Mouse (Mus musculus) kidney, embryonic 14.5 days (tissue): ENCODE measurements at regions not wholly inside any gene's neighbourhood (a gene's known extent, or its start where the extent isn't known, plus 50 kb on each side); places are given as distances from the start of the nearest gene placed in this dataset.
A peak's percentile ranks its signal among the peaks of the same experiment; 100 is the strongest.

Source experiments
- ATAC-seq: fragments of 200-750 bp; cut with Nextera tagmentation; 2 replicates; pipeline ENCODE4 v1.8.0; 2017; ENCODE audit warnings: moderate number of reproducible peaks, mild to moderate bottlenecking, moderate TSS enrichment, moderate library complexity; ENCODE audit not compliant: low FRiP score, low TSS enrichment
- H3K27ac ChIP-seq: fragments of 300-500 bp; sonication (generic); 2 replicates; pipeline ENCODE4 v1.5.1; 2014; ENCODE audit warnings: low read depth, mild to moderate bottlenecking, low read length, moderate library complexity, mixed read lengths
- H3K27me3 ChIP-seq: fragments of 300-500 bp; sonication (generic); 2 replicates; pipeline ENCODE4 v1.6.1; 2014; ENCODE audit warnings: mild to moderate bottlenecking, low read length; ENCODE audit not compliant: control insufficient read depth, insufficient read depth
- H3K36me3 ChIP-seq: fragments of 300-500 bp; sonication (generic); 2 replicates; pipeline ENCODE4 v1.6.1; 2014; ENCODE audit warnings: low read length, mixed read lengths; ENCODE audit not compliant: control insufficient read depth, insufficient read depth
- H3K4me1 ChIP-seq: fragments of 300-500 bp; sonication (generic); 2 replicates; pipeline ENCODE4 v1.6.1; 2014; ENCODE audit warnings: low read length, mixed read lengths; ENCODE audit not compliant: control insufficient read depth, insufficient read depth
- H3K4me2 ChIP-seq: fragments of 300-500 bp; sonication (generic); replicated peaks from 2 replicates; pipeline ENCODE4 v1.6.1; 2014; ENCODE audit warnings: low read depth, mild to moderate bottlenecking, low read length
- H3K4me3 ChIP-seq: fragments of 300-500 bp; sonication (generic); 2 replicates; pipeline ENCODE4 v1.5.1; 2014; ENCODE audit warnings: mild to moderate bottlenecking, low read length
- H3K9ac ChIP-seq: fragments of 300-500 bp; sonication (generic); 2 replicates; pipeline ENCODE4 v1.6.1; 2014; ENCODE audit warnings: low read depth, mild to moderate bottlenecking, low read length, moderate library complexity
- H3K9me3 ChIP-seq: fragments of 300-500 bp; sonication (generic); 2 replicates; pipeline ENCODE4 v1.6.1; 2016; ENCODE audit warnings: low read length; ENCODE audit not compliant: control insufficient read depth
- WGBS: fragments of 180-500 bp; shearing (Covaris S2); extraction: QIAGEN DNeasy Blood & Tissue Kit; methylation state at CpG from one replicate; pipeline ENCODE4 v1.1.7; 2014; 5-methylcytosine and 5-hydroxymethylcytosine counted together

DNA sequence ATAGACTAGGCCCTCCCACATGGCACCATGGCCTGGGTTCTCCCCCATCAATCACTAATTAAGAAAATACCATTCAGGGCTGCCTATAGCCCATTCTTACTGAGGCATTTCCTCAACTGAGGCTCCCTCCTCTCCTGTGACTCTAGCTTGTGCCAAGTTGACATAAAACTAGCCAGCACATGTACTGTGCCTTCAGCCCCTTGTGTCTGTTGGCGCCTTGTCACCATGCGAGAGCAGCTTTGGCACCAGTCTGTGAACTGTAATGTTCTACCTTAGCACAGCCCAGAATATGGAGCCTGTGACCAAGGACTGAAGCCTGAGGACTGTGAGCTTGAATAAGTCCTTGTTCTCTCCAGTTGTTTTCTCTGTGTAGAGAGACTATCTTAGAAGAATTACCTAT, 75.0 kb upstream of the Glce start:
- Histone ChIP-seq H3K27ac (no peak overlapping the region), H3K9me3 (no peaks in the 10 kb centered on the region), H3K36me3 (no peaks in the 10 kb centered on the region), H3K4me3 (no peak overlapping the region), H3K9ac (no peak overlapping the region), H3K27me3 (no peaks in the 10 kb centered on the region), H3K4me1 (0 out of 2 replicates have a peak, but pooled peaks cover 4% of the 10 kb centered on the region), H3K4me2 (no peak overlapping the region)
- 93% methylated on average over 2 of the region's 2 CpGs for WGBS
- no peak for ATAC-seq

DNA sequence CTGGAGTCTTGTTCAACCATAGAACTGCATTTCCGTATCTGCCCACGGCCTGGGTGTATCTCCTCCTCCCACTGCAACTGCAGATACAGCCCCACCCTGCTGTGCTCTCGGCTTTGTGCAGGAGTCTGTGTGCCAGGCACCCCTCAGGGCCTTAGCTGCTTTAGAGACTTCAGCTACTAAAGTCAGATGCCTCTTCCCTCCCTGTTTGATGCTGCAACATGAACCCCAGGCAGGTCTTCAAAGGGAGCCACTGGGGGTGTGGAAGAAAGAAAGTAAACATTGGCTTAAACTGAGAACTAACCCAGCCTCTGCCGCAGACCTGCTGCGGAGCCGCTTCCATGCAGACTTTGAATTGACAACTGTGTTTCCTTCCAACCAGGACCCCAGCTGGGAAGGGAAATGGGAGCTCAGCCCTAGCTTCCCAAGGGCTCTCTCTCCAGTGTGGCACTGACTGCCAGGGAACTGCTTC, 70.0 kb upstream of the Glce start:
- Histone ChIP-seq H3K9me3 (no peaks in the 10 kb centered on the region), H3K4me1 (peaks cover 15% of the 10 kb centered on the region), H3K27me3 (peaks cover 3% of the 10 kb centered on the region), H3K4me2 (no peak overlapping the region), H3K36me3 (no peaks in the 10 kb centered on the region), H3K27ac (no peak overlapping the region), H3K4me3 (no peak overlapping the region), H3K9ac (no peak overlapping the region)
- no peak for ATAC-seq
- 6% methylated on average over 6 of the region's 6 CpGs for WGBS

DNA sequence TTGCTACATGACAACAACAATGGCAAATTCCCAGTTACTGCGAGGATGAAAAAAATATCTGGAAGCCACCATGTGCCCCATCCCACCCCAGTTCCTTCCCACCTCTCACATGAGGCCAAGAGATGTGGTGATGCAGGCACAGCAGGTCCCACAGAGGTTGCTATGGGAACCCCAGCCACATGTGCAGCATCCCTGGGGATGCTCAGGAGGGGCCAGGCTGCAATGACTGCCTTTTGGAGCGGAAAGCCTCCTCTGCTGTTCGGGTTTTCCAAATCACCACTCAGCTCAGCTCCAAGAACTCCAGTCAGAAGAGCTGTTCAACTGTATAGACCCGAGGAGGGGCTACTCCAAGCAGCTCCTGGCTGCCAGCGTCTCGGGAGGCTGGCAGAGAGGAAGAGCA, 68.0 kb upstream of the Glce start:
- no peaks in the 10 kb centered on the region for H3K9me3 ChIP-seq
- H3K4me2 ChIP-seq, result no peak overlapping the region
- H3K9ac ChIP-seq, result no peak overlapping the region
- no peak for ATAC-seq
- WGBS, result 59% methylated on average over 6 of the region's 6 CpGs
- no peak overlapping the region for H3K27ac ChIP-seq
- H3K4me1 ChIP-seq, result peaks cover 18% of the 10 kb centered on the region
- peaks cover 8% of the 10 kb centered on the region for H3K27me3 ChIP-seq
- no peaks in the 10 kb centered on the region for H3K36me3 ChIP-seq
- no peak overlapping the region for H3K4me3 ChIP-seq

DNA sequence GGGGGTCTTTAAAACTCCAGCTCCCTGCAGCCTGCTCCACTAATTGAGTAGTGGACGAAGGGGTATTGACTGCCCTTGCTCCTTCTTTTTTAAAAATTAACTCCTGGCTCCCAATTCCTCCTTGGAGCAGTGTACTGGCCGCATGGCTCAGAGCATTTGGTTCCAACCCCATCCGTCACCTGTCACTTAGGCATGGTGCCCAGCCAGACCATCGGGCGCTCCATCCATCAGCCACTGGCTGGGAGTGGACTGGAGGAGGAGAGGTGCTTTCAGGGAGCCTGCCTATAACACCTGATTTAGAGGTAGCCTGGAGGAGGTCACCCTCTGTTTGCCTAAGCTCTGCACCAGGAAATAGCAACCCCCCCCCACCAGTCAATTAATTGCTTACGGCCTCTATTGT, 66.4 kb upstream of the Glce start:
- no peak overlapping the region for H3K9ac ChIP-seq
- no peaks in the 10 kb centered on the region for H3K36me3 ChIP-seq
- WGBS, result 10% methylated on average over 6 of the region's 6 CpGs
- no peak overlapping the region for H3K27ac ChIP-seq
- peak; percentile 56; the same call in 1 of the 2 replicates for ATAC-seq
- H3K9me3 ChIP-seq, result no peaks in the 10 kb centered on the region
- H3K4me2 ChIP-seq, result no peak overlapping the region
- H3K27me3 ChIP-seq, result peaks cover 8% of the 10 kb centered on the region
- H3K4me1 ChIP-seq, result peaks cover 18% of the 10 kb centered on the region
- no peak overlapping the region for H3K4me3 ChIP-seq

DNA sequence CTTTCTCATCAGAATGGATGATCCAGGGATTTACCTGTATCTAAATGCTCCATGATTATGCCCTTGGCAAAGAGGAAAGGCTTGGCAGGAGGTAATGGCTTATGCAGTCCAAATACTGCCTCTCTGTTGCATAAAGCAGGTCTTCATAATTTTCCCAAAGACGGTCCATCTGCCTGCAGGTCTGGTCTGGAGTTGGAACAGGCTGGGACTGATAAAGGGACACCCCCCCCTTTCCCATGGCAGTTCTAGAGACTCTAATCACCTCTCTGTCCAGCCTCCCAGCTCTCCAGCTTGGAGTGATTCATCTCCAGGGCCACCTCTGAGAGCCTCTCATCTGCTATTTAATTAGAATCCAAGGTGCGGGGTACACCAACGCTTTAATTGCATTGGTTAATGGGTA, 65.9 kb upstream of the Glce start:
- no peak for ATAC-seq
- WGBS, result 50% methylated on average over 3 of the region's 3 CpGs

DNA sequence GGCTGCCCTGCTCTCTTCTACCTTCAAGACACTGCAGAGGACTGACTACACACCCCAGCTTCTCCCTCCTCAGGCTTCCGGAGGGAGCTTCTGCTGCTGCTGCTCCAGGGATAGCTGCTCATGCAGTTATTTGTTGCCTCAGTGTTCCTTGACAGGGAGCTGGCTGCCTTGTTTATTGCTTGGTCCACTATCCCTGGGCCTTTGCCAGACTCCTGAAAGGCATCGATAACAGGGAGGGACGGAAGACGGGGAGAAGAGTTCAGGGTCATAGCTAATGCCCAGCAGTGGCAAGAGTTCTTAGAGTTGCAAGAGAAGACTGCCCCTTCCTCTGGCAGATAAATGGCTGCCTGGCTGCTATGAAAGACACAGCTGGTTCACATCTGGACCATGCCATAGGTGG, 64.4 kb upstream of the Glce start:
- Histone ChIP-seq H3K36me3 (no peaks in the 10 kb centered on the region), H3K4me1 (peaks cover 11% of the 10 kb centered on the region), H3K4me3 (no peak overlapping the region), H3K4me2 (no peak overlapping the region), H3K27me3 (peaks cover 8% of the 10 kb centered on the region), H3K27ac (no peak overlapping the region), H3K9ac (no peak overlapping the region), H3K9me3 (no peaks in the 10 kb centered on the region)
- 0 out of 2 replicates have a peak, but pooled peaks have one; percentile 25 for ATAC-seq
- 28% methylated on average over 4 of the region's 4 CpGs for WGBS

More for the DNA sequence above, 65.9 kb upstream of the Glce start:
- Histone ChIP-seq H3K4me1 (peaks cover 18% of the 10 kb centered on the region), H3K36me3 (no peaks in the 10 kb centered on the region), H3K4me2 (no peak overlapping the region), H3K4me3 (no peak overlapping the region), H3K9me3 (no peaks in the 10 kb centered on the region), H3K27me3 (peaks cover 8% of the 10 kb centered on the region), H3K27ac (no peak overlapping the region), H3K9ac (no peak overlapping the region)

DNA sequence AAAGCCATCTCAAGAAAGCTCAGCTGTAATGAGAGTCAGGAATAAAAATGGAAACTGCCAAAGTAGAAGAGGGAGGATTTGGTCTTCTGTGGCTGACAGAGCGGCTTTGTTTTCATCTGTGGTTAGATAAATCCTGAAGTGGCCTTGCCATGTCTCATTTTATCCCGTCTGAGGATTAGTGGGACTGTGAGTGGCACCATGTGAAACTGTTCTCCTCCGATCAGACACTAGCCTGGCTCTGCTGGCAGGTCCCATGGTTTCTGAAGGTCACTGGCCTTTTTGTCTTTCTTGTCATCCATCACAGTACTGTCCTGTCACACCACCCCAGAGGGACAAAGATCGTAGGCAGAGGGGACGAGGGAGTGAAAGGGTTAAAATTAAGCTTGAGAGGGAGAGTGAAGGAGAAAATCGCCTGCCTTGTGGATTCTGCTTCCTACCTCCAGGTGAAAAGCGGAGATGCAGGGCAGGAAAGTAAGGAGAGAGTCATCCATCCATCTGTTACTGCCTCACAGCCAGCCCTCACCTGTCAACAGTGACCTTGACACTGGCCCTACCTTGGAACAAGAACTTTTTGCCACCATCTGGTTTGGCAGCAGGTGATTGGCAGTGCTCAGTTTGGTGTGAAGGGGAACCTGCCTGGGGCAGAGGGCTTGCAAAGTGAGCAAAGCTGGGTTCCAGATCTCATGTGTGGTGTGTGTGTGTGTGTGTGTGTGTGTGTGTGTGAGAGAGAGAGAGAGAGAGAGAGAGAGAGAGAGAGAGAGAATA, 63.2 kb upstream of the Glce start:
- peaks cover 14% of the 10 kb centered on the region for H3K4me1 ChIP-seq
- peaks cover 8% of the 10 kb centered on the region for H3K27me3 ChIP-seq
- 51% methylated on average over 7 of the region's 7 CpGs for WGBS
- H3K4me2 ChIP-seq, result no peak overlapping the region
- H3K9ac ChIP-seq, result no peak overlapping the region
- no peaks in the 10 kb centered on the region for H3K9me3 ChIP-seq
- no peak for ATAC-seq
- no peaks in the 10 kb centered on the region for H3K36me3 ChIP-seq
- no peak overlapping the region for H3K4me3 ChIP-seq
- H3K27ac ChIP-seq, result no peak overlapping the region

DNA sequence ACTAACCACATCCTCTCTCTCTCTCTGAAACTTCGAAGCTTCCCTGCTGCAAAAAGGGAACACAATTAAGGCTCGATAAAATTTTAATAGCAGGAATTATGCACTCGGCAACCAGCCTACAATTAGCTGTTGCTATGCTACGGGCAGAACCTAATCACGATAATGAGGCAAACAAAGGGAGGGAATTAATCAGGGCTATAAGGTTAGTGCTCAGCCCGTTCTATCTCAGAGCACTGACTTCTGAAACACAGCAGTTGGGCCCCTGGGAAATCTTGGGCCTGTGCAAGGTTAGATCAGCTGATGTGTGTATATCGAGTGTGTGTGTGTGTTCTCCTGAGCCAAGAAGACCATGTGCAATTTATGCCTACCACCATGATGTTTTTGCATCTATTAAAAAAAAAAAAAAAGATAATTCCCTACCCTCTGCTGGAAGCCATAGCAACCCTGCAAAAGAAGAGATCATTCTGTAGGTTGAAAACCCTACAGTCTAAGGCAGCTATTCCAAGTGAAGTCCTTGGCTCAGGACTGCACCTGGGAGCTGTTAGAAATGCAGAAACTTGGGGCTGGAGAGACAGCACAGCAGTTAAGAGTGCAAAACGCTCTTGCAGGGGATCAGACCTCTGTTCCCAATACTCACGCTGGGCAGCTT, 58.9 kb upstream of the Glce start:
- Histone ChIP-seq H3K4me3 (no peak overlapping the region), H3K9me3 (no peaks in the 10 kb centered on the region), H3K9ac (no peak overlapping the region), H3K4me2 (no peak overlapping the region), H3K4me1 (0 out of 2 replicates have a peak, but pooled peaks cover 4% of the 10 kb centered on the region), H3K27me3 (peaks cover 3% of the 10 kb centered on the region; the same call in 1 of the 2 replicates), H3K36me3 (no peaks in the 10 kb centered on the region), H3K27ac (no peak overlapping the region)
- WGBS, result 47% methylated on average over 9 of the region's 9 CpGs
- ATAC-seq, result no peak
